Mouse (Mus musculus) neural tube, embryonic 15.5 days (tissue): Measurements from ENCODE around the gene Tpr. TPM values are rescaled to one million over a fixed set of nuclear protein-coding genes. Genes with fewer than 3 reads are reported as not detected.

Experiments
- ATAC-seq: fragments of 200-750 bp; cut with Nextera tagmentation; 2 replicates; pipeline ENCODE4 v1.8.0; 2017; ENCODE audit warnings: mild to moderate bottlenecking, moderate TSS enrichment, moderate library complexity; ENCODE audit not compliant: low FRiP score
- H3K27ac ChIP-seq: fragments of 300-500 bp; sonication (generic); replicated peaks from 2 replicates; pipeline ENCODE4 v1.5.1; 2015; ENCODE audit warnings: mild to moderate bottlenecking, inconsistent platforms
- H3K27me3 ChIP-seq: fragments of 300-500 bp; sonication (generic); replicated peaks from 2 replicates; pipeline ENCODE4 v1.6.1; 2015; ENCODE audit warnings: inconsistent platforms
- H3K36me3 ChIP-seq: fragments of 300-500 bp; sonication (generic); 2 replicates; pipeline ENCODE4 v1.6.1; 2015; ENCODE audit warnings: inconsistent platforms
- H3K4me1 ChIP-seq: fragments of 300-500 bp; sonication (generic); 2 replicates; pipeline ENCODE4 v1.6.1; 2015; ENCODE audit warnings: inconsistent platforms
- H3K4me2 ChIP-seq: fragments of 300-500 bp; sonication (generic); 2 replicates; pipeline ENCODE4 v1.6.1; 2015; ENCODE audit warnings: inconsistent platforms, mild to moderate bottlenecking, moderate library complexity
- H3K4me3 ChIP-seq: fragments of 300-500 bp; sonication (generic); replicated peaks from 2 replicates; pipeline ENCODE4 v1.5.1; 2015; ENCODE audit warnings: mild to moderate bottlenecking, inconsistent platforms
- H3K9ac ChIP-seq: fragments of 300-500 bp; sonication (generic); replicated peaks from 2 replicates; pipeline ENCODE4 v1.6.1; 2015; ENCODE audit warnings: mild to moderate bottlenecking, inconsistent platforms
- H3K9me3 ChIP-seq: fragments of 300-500 bp; sonication (generic); replicated peaks from 2 replicates; pipeline ENCODE4 v1.6.1; 2016; ENCODE audit warnings: inconsistent platforms
- WGBS: fragments of 180-500 bp; shearing (Covaris S2); methylation state at CpG from one replicate; pipeline ENCODE4 v1.1.7; 2015; ENCODE audit warnings: mixed read lengths; 5-methylcytosine and 5-hydroxymethylcytosine counted together
- polyA plus RNA-seq: library from polyadenylated mRNA; unstranded; fragments of >200 nt; fragmentation: Nextera tagmentation; extraction: Ambion mirVana; gene quantifications from 2 replicates; pipeline ENCODE4 v1.2.1, GENCODE M21; 2015

The Tpr gene
- polyA plus RNA-seq = 125 and 138 TPM in 2 replicates

DNA sequence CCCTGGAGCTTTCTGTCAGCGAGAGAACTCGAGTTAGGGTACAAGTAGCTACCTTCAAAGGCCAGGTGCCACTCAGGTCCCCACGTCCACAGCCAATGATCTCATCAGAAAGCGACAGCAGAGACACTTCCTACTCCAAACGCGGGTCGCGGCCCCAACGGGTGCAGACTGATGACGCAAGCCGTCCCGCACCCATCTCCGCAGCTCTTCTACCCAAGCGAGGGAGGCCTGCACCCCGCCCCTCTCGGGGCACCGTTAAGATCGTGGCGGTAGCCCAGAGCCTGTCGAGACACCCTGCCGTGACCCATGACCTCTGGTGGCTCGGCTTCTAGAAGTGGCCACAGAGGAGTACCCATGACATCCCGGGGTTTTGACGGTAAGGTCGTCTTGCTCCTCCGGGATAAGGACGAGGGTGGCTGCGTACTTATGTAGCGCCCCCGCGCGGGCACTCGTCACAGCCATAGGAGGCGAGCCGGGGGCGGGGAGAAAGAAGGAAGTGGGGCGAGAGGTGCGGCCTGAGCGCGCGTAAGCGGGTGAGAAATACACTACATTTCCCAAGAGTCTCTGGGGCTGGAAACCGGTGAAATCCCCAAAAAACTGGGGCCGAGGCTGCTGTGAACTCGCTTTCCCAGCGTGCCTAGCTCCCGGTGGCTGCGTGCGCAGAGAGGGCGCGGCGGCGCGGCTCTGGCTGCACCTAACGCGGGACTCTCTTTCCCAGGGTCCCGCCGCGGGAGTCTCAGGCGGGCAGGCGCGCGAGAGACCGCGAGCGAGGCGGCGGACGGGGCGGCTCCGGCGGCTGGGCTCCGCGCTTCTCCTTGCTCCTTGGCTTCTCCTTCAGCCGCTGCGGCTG lies at the start of gene Tpr, which contains the start of gene Odr4:
Gene Tpr, plus strand, starts transcription at position 201 of the 850 bp plus-strand sequence.
Gene Odr4, minus strand, starts transcription at position 443 of the 850 bp plus-strand sequence.
- under 1% methylated on average over 68 of the region's 76 CpGs for WGBS
- Histone ChIP-seq H3K4me3 (peak within 1 kb of the TSS; percentile 81), H3K27ac (peak within 1 kb of the TSS; percentile 98), H3K4me1 (peaks cover 15% of the 10 kb centered on the region), H3K27me3 (no peaks in the 10 kb centered on the region), H3K4me2 (peak within 1 kb of the TSS; percentile 68), H3K36me3 (peaks cover 25% of the 10 kb centered on the region), H3K9me3 (no peaks in the 10 kb centered on the region), H3K9ac (peak within 1 kb of the TSS; percentile 72)
- peak; percentile 98 for ATAC-seq

GRCm38 (mm10) chr1:150360864-150361263 lies 31.8 kb upstream of the Tpr start:
- H3K9ac ChIP-seq = no peak overlapping the region
- no peaks in the 10 kb centered on the region for H3K4me1 ChIP-seq
- ATAC-seq = no peak
- peaks cover 25% of the 10 kb centered on the region for H3K36me3 ChIP-seq
- WGBS = 97% methylated on average over 1 of the region's 1 CpGs
- no peaks in the 10 kb centered on the region for H3K27me3 ChIP-seq
- H3K4me3 ChIP-seq = no peak overlapping the region
- no peak overlapping the region for H3K27ac ChIP-seq
- H3K9me3 ChIP-seq = no peaks in the 10 kb centered on the region; the same call in 1 of the 2 replicates
- no peak overlapping the region for H3K4me2 ChIP-seq

- 91% methylated on average over 3 of the region's 3 CpGs for WGBS
- Histone ChIP-seq H3K9ac (no peak overlapping the region), H3K27ac (no peak overlapping the region), H3K27me3 (no peaks in the 10 kb centered on the region), H3K36me3 (peaks cover 5% of the 10 kb centered on the region; the same call in 1 of the 2 replicates), H3K9me3 (no peaks in the 10 kb centered on the region), H3K4me3 (no peak overlapping the region), H3K4me2 (no peak overlapping the region), H3K4me1 (no peaks in the 10 kb centered on the region)
- ATAC-seq = no peak
These were observed 19.7 kb upstream of the Tpr start for GRCm38 (mm10) chr1:150372895-150373294.

DNA sequence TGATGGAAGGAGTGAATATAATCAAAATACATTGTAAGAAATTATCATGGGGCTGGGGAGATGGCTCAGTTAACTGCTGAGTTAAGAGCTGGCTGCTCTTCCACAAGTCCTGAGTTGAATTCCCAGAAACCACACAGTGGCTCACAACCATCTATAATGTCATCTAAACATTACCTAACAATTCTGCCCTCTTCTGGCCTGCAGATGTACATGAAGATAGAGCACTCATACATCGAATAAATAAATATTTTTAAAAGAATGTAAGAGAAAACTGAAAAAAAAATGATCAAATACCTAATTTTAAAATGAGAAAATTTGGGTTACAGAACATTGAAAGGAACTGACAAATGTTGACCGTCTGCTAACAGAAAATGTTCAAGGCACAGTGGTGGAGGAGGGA lies 18.4 kb upstream of the Tpr start:
- Histone ChIP-seq H3K4me3 (no peak overlapping the region), H3K27ac (no peak overlapping the region), H3K27me3 (no peaks in the 10 kb centered on the region), H3K4me1 (no peaks in the 10 kb centered on the region), H3K9me3 (no peaks in the 10 kb centered on the region), H3K4me2 (no peak overlapping the region), H3K36me3 (peaks cover 3% of the 10 kb centered on the region; the same call in 1 of the 2 replicates), H3K9ac (no peak overlapping the region)
- no peak for ATAC-seq
- 92% methylated on average over 2 of the region's 2 CpGs for WGBS

DNA sequence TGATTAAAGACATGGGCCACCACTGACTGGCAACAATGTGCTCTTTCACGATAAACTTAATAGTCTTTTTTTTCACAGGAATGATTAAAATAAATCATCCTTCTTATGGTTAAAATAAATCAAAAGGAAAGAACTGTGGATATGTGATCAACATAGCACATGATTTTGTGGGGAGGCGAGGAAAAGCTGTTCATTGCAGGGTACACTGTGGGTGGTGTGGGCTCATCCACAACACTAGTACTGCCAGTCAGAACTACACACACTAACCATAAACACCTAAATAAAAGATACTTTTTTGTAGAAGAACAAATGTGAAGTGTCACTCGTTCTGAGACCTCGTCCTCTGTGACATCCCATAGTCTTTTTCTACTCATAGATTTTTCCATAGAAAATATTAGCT lies 8.5 kb upstream of the Tpr start:
- Histone ChIP-seq H3K9me3 (no peaks in the 10 kb centered on the region), H3K4me3 (no peak overlapping the region), H3K4me2 (no peak overlapping the region), H3K36me3 (peaks cover 31% of the 10 kb centered on the region), H3K27ac (no peak overlapping the region), H3K27me3 (no peaks in the 10 kb centered on the region), H3K4me1 (no peaks in the 10 kb centered on the region), H3K9ac (no peak overlapping the region)
- 95% methylated on average over 4 of the region's 4 CpGs for WGBS
- ATAC-seq = no peak

GRCm38 (mm10) chr1:150387572-150387971 lies 5.1 kb upstream of the Tpr start:
- Histone ChIP-seq H3K4me3 (no peak overlapping the region), H3K4me1 (peaks cover 5% of the 10 kb centered on the region), H3K36me3 (peaks cover 30% of the 10 kb centered on the region), H3K9ac (no peak overlapping the region), H3K27me3 (no peaks in the 10 kb centered on the region), H3K9me3 (no peaks in the 10 kb centered on the region), H3K4me2 (no peak overlapping the region), H3K27ac (no peak overlapping the region)
- ATAC-seq = no peak
- WGBS = 95% methylated on average over 9 of the region's 9 CpGs

GRCm38 (mm10) chr1:150389390-150390129 lies 3.1 kb upstream of the Tpr start:
- Histone ChIP-seq H3K4me2 (no peak overlapping the region), H3K27ac (no peak overlapping the region), H3K4me1 (peaks cover 10% of the 10 kb centered on the region), H3K4me3 (no peak overlapping the region), H3K36me3 (peaks cover 18% of the 10 kb centered on the region), H3K9me3 (no peaks in the 10 kb centered on the region), H3K27me3 (no peaks in the 10 kb centered on the region), H3K9ac (no peak overlapping the region)
- WGBS = 90% methylated on average over 6 of the region's 6 CpGs
- no peak for ATAC-seq

GRCm38 (mm10) chr1:150391931-150392637 lies 554 bp upstream of the Tpr start:
- Histone ChIP-seq H3K4me1 (peaks cover 15% of the 10 kb centered on the region), H3K4me2 (peak overlapping the region; percentile 68), H3K9me3 (no peaks in the 10 kb centered on the region), H3K27ac (peak overlapping the region; percentile 98), H3K4me3 (peak overlapping the region; percentile 81), H3K27me3 (no peaks in the 10 kb centered on the region), H3K36me3 (peaks cover 24% of the 10 kb centered on the region), H3K9ac (peak overlapping the region; percentile 72)
- peak; percentile 43 for ATAC-seq
- WGBS = 26% methylated on average over 11 of the region's 11 CpGs

GRCm38 (mm10) chr1:150393488-150393852 lies 832 bp downstream of the Tpr start:
- ATAC-seq = peak; percentile 45
- peaks cover 26% of the 10 kb centered on the region for H3K36me3 ChIP-seq
- H3K27ac ChIP-seq = peak overlapping the region; percentile 98
- peak overlapping the region; percentile 67 for H3K9ac ChIP-seq
- under 1% methylated on average over 27 of the region's 27 CpGs for WGBS
- no peaks in the 10 kb centered on the region for H3K27me3 ChIP-seq
- no peaks in the 10 kb centered on the region for H3K9me3 ChIP-seq
- H3K4me2 ChIP-seq = peak overlapping the region; percentile 68
- peaks cover 15% of the 10 kb centered on the region for H3K4me1 ChIP-seq
- H3K4me3 ChIP-seq = peak overlapping the region; percentile 81

GRCm38 (mm10) chr1:150396001-150396400 lies 3.4 kb downstream of the Tpr start:
- Histone ChIP-seq H3K27ac (no peak overlapping the region), H3K4me2 (no peak overlapping the region), H3K9me3 (no peaks in the 10 kb centered on the region), H3K27me3 (no peaks in the 10 kb centered on the region), H3K4me1 (peaks cover 15% of the 10 kb centered on the region), H3K36me3 (peaks cover 28% of the 10 kb centered on the region), H3K9ac (no peak overlapping the region), H3K4me3 (no peak overlapping the region)
- WGBS = 94% methylated on average over 3 of the region's 3 CpGs
- no peak for ATAC-seq

DNA sequence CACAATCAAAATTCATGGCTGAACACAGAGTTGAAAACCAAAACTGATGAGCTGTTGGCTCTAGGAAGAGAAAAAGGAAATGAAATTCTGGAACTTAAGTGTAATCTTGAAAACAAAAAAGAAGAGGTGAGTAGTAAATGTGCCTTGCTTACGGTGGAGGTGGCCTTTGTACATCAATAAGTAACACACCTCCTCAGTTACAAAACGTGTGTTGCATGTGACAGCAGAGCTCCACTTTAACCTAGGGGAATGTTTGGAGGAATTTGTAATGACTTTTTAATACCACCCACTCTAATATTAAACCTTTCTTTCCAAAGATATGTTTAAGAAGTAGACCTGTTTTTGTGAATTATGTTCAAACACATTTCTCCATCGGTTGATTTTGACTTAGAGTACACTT lies 11.3 kb downstream of the Tpr start:
- WGBS = 95% methylated on average over 3 of the region's 3 CpGs
- H3K36me3 ChIP-seq = peaks cover 49% of the 10 kb centered on the region
- H3K27me3 ChIP-seq = no peaks in the 10 kb centered on the region
- H3K27ac ChIP-seq = no peak overlapping the region
- no peak overlapping the region for H3K4me2 ChIP-seq
- no peak for ATAC-seq
- no peak overlapping the region for H3K4me3 ChIP-seq
- H3K9ac ChIP-seq = no peak overlapping the region
- no peaks in the 10 kb centered on the region for H3K9me3 ChIP-seq
- H3K4me1 ChIP-seq = no peaks in the 10 kb centered on the region
